Mouse (Mus musculus): Measurements from ENCODE around the gene Mier2.

GRCm38 (mm10) chr10:79531593-79531992 lies 23.4 kb downstream of the Mier2 start:
- TF ChIP-seq CTCF (conservative IDR thresholded peaks at IDR 0.05; ENCODE audit: low read length): no peak
- no peak for TF ChIP-seq NANOG (IDR thresholded peaks at IDR 0.05; ENCODE audit: borderline replicate concordance, low read length)
- no peak for TF ChIP-seq POU5F1 (IDR thresholded peaks at IDR 0.05; ENCODE audit: borderline replicate concordance, low read length)
